Comparison of ENCODE assay signal across 8 mouse cellular contexts in the genomic region with DNA sequence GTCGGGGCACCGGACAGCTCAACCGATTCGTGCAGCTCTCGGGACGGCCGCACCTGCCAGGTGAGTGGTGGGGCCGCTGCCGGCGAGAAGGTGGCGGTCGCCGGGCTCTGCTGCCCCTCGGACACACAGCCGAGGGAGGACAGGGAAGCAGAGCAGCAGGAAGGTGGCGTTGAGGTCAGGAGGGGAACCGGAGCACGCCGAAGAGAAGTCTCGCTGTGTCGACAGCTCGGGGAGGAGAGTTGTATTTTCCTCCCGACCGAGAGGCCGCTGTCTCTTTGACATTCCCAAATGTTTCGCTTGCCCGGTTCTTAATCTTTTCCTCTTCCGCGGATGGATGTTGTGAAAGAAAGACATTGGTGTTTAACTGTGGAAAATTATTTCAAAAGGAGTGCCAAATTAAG. TPM values are rescaled to one million over a fixed set of nuclear protein-coding genes. Genes with fewer than 3 reads are reported as not detected.
DNase-seq lines count a peak whose midpoint lies in the region; ATAC-seq and TF ChIP-seq lines count a peak whose summit lies in the region.

No protein-coding gene starts in this region.

- peak overlapping the region; percentile 95 for H3K9ac ChIP-seq in kidney, postnatal 0 days (ENCODE audit: low read depth, low read length)
- peak overlapping the region; percentile 98 for H3K9ac ChIP-seq in forebrain, embryonic 13.5 days
- peak overlapping the region; percentile 91 for H3K9ac ChIP-seq in liver, adult 2 months (ENCODE audit: low read depth, low read length)
- H3K9ac ChIP-seq in neural tube, embryonic 14.5 days (replicated peaks; ENCODE audit: low read depth, low read length), result peak overlapping the region; percentile 95

- no peaks in the 10 kb centered on the region for H3K4me1 ChIP-seq in kidney, postnatal 0 days (replicated peaks; ENCODE audit: insufficient read depth, low read length)
- H3K4me1 ChIP-seq in forebrain, embryonic 13.5 days, result peaks cover 22% of the 10 kb centered on the region; the same call in 1 of the 2 replicates
- H3K4me1 ChIP-seq in liver, adult 2 months (ENCODE audit: control insufficient read depth, insufficient read depth, low read length), result peaks cover 10% of the 10 kb centered on the region; the same call in 1 of the 2 replicates
- peaks cover 9% of the 10 kb centered on the region for H3K4me1 ChIP-seq in neural tube, embryonic 14.5 days (ENCODE audit: control insufficient read depth, insufficient read depth, low read length)

- peak; percentile 34 for ATAC-seq in kidney, postnatal 0 days (replicated peaks; ENCODE audit: low FRiP score, low read depth)
- peak; percentile 0; the same call in 1 of the 2 replicates for ATAC-seq in forebrain, embryonic 13.5 days
- ATAC-seq in neural tube, embryonic 14.5 days (ENCODE audit: low read depth), result peak; percentile 22; the same call in 1 of the 2 replicates

- no peak for TF ChIP-seq POLR2A in liver, adult 2 months (IDR thresholded peaks at IDR 0.05; ENCODE audit: extremely low read depth, insufficient read depth, low read length)

- H3K4me2 ChIP-seq in kidney, postnatal 0 days (ENCODE audit: low read length), result peak overlapping the region; percentile 59
- H3K4me2 ChIP-seq in forebrain, embryonic 13.5 days, result peak overlapping the region; percentile 71
- H3K4me2 ChIP-seq in neural tube, embryonic 14.5 days (ENCODE audit: low read depth, low read length), result peak overlapping the region; percentile 62

- peak overlapping the region; percentile 100 for H3K4me3 ChIP-seq in kidney, postnatal 0 days (replicated peaks; ENCODE audit: low read depth, low read length)
- peak overlapping the region; percentile 99 for H3K4me3 ChIP-seq in forebrain, embryonic 13.5 days
- H3K4me3 ChIP-seq in liver, adult 2 months (ENCODE audit: insufficient read depth, low read depth, low read length), result peak overlapping the region; percentile 87
- H3K4me3 ChIP-seq in neural tube, embryonic 14.5 days (ENCODE audit: low read depth, low read length), result peak overlapping the region; percentile 96

- TF ChIP-seq CTCF in kidney, postnatal 0 days (IDR thresholded peaks at IDR 0.05; ENCODE audit: low read depth), result no peak
- TF ChIP-seq CTCF in liver, adult 2 months (IDR thresholded peaks at IDR 0.05; ENCODE audit: low read depth, low read length), result no peak

- peak overlapping the region; percentile 93 for H3K27ac ChIP-seq in kidney, postnatal 0 days
- peak overlapping the region; percentile 91 for H3K27ac ChIP-seq in forebrain, embryonic 13.5 days
- peak overlapping the region; percentile 91 for H3K27ac ChIP-seq in liver, adult 2 months (replicated peaks; ENCODE audit: insufficient read depth, low read depth, low read length)
- peak overlapping the region; percentile 93 for H3K27ac ChIP-seq in neural tube, embryonic 14.5 days (ENCODE audit: low read depth, low read length)

- no peaks in the 10 kb centered on the region for H3K27me3 ChIP-seq in kidney, postnatal 0 days (ENCODE audit: insufficient read depth, low read length)
- no peaks in the 10 kb centered on the region for H3K27me3 ChIP-seq in forebrain, embryonic 13.5 days
- no peaks in the 10 kb centered on the region for H3K27me3 ChIP-seq in liver, adult 2 months (ENCODE audit: control insufficient read depth, insufficient read depth, low read length)
- H3K27me3 ChIP-seq in neural tube, embryonic 14.5 days (ENCODE audit: control insufficient read depth, insufficient read depth, low read length), result no peaks in the 10 kb centered on the region

- no peaks in the 10 kb centered on the region for H3K36me3 ChIP-seq in kidney, postnatal 0 days (ENCODE audit: insufficient read depth, low read length)
- H3K36me3 ChIP-seq in forebrain, embryonic 13.5 days (ENCODE audit: poor library complexity, severe bottlenecking), result no peaks in the 10 kb centered on the region
- H3K36me3 ChIP-seq in liver, adult 2 months (ENCODE audit: control insufficient read depth, insufficient read depth, low read length), result no peaks in the 10 kb centered on the region
- no peaks in the 10 kb centered on the region for H3K36me3 ChIP-seq in neural tube, embryonic 14.5 days (ENCODE audit: control insufficient read depth, insufficient read depth, low read length)

- peaks cover 14% of the 10 kb centered on the region for H3K79me2 ChIP-seq in liver, adult 2 months (ENCODE audit: control insufficient read depth, insufficient read depth, low read length)

- WGBS in kidney, postnatal 0 days, result under 1% methylated on average over 29 of the region's 29 CpGs
- WGBS in forebrain, embryonic 13.5 days, result under 1% methylated on average over 29 of the region's 29 CpGs
- under 1% methylated on average over 29 of the region's 29 CpGs for WGBS in liver, adult 2 months
- 0% methylated on average over 29 of the region's 29 CpGs for WGBS in neural tube, embryonic 14.5 days

- peak; percentile 64 for DNase-seq in kidney, postnatal 0 days (ENCODE audit: low spot score)
- DNase-seq in kidney, adult 18-20 months, result no peak
- DNase-seq in ZHBTc4 (ENCODE audit: low read depth, low spot score), result peak; percentile 53
- peak; percentile 51 for DNase-seq in liver, adult 2 months (ENCODE audit: extremely low read depth, low read depth, low spot score)
- DNase-seq in adrenal gland, postnatal 4 days (ENCODE audit: low spot score in 2 of 2), result no peak
- DNase-seq in gastrocnemius, adult 18-20 months (ENCODE audit: low spot score), result no peak

- no peaks in the 10 kb centered on the region for H3K9me3 ChIP-seq in kidney, postnatal 0 days (replicated peaks; ENCODE audit: low read length)
- no peaks in the 10 kb centered on the region for H3K9me3 ChIP-seq in forebrain, embryonic 13.5 days (replicated peaks)
- no peaks in the 10 kb centered on the region for H3K9me3 ChIP-seq in neural tube, embryonic 14.5 days (ENCODE audit: control insufficient read depth, low read length)

RNA-seq across cellular contexts. Expression of gene Klhdc10, which starts 0.4 kb away (rescaled TPM):
- polyA plus RNA-seq in kidney, postnatal 0 days (2015; fragmentation: Nextera tagmentation; extraction: Ambion mirVana), result 18.0 and 18.2 TPM in 2 replicates
- polyA plus RNA-seq in forebrain, embryonic 13.5 days (2015; fragmentation: Nextera tagmentation; extraction: Ambion mirVana), result 26.9 and 28.5 TPM in 2 replicates
- 18.8 and 25.0 TPM in 2 replicates for total RNA-seq in liver, adult 2 months (2014; rRNA removed)
- 18.9 and 19.0 TPM in 2 replicates for polyA plus RNA-seq in liver, adult 2 months (2012; rRNA removed)
- 47.5 and 49.7 TPM in 2 replicates for polyA plus RNA-seq in neural tube, embryonic 14.5 days (2014; fragmentation: Nextera tagmentation; extraction: Ambion mirVana)
- 10 to 100 TPM; 97.5 to 98.1 TPM for total RNA-seq in adrenal gland, postnatal 4 days (2021)
- 10 to 100 TPM; 38.4 to 41.3 TPM for total RNA-seq in gastrocnemius, adult 18-20 months (2021)

RNA-seq across cellular contexts. Expression of gene Zc3hc1, which starts 11.3 kb away (rescaled TPM):
- 42.9 and 45.6 TPM in 2 replicates for polyA plus RNA-seq in kidney, postnatal 0 days (2015; fragmentation: Nextera tagmentation; extraction: Ambion mirVana)
- 69.2 and 77.7 TPM in 2 replicates for polyA plus RNA-seq in forebrain, embryonic 13.5 days (2015; fragmentation: Nextera tagmentation; extraction: Ambion mirVana)
- total RNA-seq in liver, adult 2 months (2014; rRNA removed), result 7.2 and 8.2 TPM in 2 replicates
- polyA plus RNA-seq in liver, adult 2 months (2012; rRNA removed), result 7.3 and 11.0 TPM in 2 replicates
- 62.3 and 66.9 TPM in 2 replicates for polyA plus RNA-seq in neural tube, embryonic 14.5 days (2014; fragmentation: Nextera tagmentation; extraction: Ambion mirVana)
- 10 to 100 TPM; 31.9 to 32.8 TPM for total RNA-seq in adrenal gland, postnatal 4 days (2021)
- 10 to 100 TPM; 16.3 to 18.5 TPM for total RNA-seq in gastrocnemius, adult 18-20 months (2021)

Comparison
In these comparisons a context has a peak if more than half of its experiments do, and no peak if none do; other contexts are left out.
1. DNase-seq: peak in kidney, postnatal 0 days (single experiment), ZHBTc4 (single experiment) and liver, adult 2 months (single experiment); none in kidney, adult 18-20 months (single experiment), adrenal gland, postnatal 4 days (0 of 2) and gastrocnemius, adult 18-20 months (single experiment).
2. Peak in every context shown above with its lines, with median percentiles within 50 percentile points of each other: ATAC-seq, H3K27ac ChIP-seq, H3K4me2 ChIP-seq, H3K4me3 ChIP-seq and H3K9ac ChIP-seq.